Mouse (Mus musculus) left cerebral cortex, adult 11 months (tissue): Measurements from ENCODE around the gene Trim14.
"Not testable (repeated sequence)": the region's sequence is repeated elsewhere in the genome, so short reads cannot be mapped to it uniquely, and the experiment has no call there.

ENCODE experiments used
- DNase-seq: peaks from one replicate; pipeline ENCODE4 v3.0.0; 2022; ENCODE audit warnings: low spot score

Gene Trim14

DNA sequence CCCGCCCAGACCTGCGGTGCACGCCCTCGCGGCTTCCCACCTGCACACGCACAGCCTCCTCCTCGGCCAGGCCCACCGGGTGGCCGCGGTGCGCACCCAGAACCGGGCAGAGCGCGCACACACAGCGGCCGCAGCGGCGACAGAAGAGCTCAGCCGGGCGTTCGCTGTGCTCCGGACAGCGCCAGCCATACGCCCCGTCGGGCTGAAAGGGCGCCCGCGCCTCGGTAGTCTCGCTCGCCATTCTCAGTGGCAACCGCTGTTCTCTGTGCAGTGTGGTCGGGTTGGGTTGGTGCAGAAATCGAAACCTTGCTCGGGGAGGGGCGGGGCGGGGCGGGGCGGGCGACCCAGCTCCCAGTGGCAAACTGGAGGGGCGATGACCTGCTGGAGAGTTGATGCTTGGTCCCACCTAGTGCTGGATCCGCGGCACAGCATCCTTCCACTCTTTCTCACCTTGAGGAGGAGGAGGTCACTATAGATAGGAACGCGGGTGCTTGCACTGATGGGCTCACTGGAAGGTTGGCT is at the start of gene Trim14:
Gene Trim14 (minus strand): TSS at position 302 of the 522 bp plus-strand sequence.
- no peak for DNase-seq

DNA sequence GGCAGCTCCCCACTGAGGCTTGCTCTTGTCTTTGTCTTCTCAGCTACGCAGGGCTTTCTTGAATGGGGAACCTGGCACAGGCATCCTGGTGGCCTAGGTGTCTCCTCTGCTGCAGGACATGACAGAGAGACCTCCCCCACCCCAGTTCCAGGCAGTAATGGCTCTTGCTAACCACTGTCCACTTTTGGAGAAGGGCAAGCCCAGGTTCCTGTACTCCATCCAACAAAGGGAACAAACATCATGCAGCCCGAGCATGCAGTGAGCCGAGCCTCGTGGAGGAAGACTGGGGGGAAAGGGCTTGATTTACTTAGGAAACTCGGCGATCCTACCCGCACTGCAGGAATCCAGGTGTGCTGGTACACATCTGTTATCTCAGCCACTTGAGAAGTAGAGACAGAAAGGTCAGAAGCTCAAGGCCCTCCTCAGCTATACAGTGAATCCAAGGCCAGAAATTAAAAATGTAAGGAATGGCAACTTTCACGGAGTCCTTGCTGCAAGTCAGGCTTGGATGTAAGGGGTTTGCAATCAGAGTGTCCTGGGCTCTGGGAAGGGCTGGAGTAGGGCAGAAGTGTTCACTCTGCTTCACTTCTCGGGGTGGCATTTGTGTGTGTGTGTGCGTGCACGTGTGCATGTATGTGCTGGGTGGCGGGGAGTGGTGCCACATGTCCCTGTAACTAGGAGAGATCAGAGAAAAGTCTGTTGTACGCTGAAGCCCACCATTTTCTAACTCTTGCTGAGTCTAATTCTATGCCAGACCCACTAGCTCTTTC is 49.3 kb upstream of the Trim14 start:
- no peak for DNase-seq

DNA sequence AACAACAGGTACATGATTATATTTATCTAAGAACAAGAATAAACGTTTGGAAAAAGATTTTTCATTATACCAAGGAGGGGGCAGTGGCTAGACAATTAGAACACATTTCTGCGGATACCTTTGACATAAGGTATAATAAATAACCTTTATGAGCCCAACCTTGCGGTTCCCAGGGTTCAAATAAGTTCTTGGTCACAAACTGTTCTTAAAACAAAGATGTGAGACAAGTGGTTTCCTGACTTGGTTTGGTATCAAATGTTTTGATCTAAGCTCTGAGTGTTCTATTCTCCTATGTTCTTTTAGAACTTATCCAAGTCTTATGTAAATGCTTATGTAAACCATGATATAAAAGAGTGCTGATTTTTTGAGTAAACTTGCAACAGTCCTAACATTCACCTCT is 48.6 kb upstream of the Trim14 start:
- DNase-seq: not testable (repeated sequence)

DNA sequence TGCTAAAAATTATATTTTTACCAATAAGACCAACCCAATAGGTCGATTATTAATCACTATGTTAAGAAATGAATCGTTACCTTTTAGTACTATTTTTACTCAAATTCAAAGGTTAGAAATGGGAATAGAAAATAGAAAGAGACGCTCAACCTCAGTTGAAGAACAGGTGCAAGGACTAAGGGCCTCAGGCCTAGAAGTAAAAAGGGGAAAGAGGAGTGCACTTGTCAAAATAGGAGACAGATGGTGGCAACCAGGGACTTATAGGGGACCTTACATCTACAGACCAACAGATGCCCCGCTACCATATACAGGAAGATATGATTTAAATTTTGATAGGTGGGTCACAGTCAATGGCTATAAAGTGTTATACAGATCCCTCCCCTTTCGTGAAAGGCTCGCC is 48.1 kb upstream of the Trim14 start:
- DNase-seq: not testable (repeated sequence)

DNA sequence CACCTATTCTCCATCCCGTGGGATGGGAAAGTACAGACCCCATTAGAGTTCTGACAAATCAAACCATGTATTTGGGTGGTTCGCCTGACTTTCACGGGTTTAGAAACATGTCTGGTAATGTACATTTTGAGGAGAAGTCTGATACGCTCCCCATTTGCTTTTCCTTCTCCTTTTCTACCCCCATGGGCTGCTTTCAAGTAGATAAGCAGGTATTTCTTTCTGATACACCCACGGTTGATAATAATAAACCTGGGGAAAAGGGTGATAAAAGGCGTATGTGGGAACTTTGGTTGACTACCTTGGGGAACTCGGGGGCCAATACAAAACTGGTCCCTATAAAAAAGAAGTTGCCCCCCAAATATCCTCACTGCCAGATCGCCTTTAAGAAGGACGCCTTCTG is 46.1 kb upstream of the Trim14 start:
- DNase-seq: not testable (repeated sequence)

DNA sequence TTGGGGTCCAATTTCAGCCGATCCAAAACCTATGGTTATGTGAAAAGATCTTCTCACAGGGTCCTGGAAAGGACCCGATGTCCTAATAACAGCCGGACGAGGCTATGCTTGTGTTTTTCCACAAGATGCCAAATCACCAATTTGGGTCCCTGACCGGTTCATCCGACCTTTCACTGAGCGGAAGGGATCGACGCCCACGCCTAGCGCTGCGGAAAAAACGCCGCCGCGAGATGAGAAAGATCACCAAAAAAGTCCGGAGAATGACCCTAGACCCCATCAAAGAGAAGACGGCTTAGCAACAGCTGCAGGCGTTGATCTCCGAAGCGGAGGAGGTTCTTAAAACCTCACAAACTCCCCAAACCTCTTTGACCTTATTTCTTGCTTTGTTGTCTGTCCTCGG is 45.6 kb upstream of the Trim14 start:
- not testable (repeated sequence) for DNase-seq

DNA sequence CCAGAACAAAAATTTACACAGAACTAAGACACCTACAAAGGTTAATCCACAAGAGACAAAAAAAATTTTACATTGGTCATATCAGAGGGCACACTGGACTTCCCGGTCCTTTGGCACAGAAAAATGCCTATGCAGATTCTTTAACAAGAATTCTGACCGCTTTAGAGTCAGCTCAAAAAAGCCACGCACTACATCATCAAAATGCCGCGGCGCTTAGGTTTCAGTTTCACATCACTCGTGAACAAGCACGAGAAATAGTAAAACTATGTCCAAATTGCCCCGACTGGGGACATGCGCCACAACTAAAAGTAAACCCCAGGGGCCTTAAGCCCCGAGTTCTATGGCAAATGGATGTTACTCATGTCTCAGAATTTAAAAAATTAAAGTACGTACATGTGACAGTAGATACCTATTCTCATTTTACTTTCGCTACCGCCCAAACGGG is 44.9 kb upstream of the Trim14 start:
- not testable (repeated sequence) for DNase-seq

DNA sequence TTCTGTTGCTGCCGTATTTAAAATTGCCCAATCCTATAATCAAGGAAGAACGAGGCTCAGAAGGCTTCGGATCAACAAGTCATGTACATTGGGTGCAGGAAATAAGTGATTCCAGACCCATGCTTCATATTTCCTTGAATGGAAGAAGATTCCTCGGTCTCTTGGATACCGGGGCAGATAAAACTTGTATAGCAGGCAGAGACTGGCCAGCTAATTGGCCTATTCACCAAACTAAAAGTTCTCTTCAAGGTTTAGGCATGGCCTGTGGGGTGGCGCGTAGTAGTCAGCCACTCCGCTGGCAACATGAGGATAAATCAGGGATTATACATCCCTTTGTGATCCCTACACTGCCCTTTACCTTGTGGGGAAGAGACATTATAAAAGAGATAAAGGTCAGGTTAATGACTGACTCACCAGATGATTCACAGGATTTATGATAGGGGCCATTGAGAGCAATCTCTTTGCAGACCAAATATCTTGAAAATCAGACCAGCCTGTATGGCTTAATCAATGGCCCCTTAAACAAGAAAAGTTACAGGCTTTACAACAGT is 42.9 kb upstream of the Trim14 start:
- DNase-seq: not testable (repeated sequence)

DNA sequence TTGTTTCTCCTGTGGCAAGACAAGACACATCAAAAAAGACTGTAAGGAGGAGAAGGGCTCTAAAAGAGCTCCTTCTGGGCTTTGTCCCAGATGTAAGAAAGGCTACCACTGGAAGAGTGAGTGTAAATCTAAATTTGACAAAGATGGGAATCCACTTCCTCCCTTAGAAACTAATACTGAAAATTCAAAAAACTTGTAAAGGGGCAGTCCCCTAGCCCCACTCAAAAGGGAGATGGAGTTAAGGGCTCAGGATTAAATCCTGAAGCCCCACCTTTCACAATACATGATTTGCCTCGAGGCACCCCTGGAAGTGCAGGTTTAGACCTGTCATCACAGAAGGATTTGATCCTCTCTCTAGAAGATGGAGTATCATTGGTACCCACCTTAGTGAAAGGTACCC is 42.3 kb upstream of the Trim14 start:
- no peak for DNase-seq

DNA sequence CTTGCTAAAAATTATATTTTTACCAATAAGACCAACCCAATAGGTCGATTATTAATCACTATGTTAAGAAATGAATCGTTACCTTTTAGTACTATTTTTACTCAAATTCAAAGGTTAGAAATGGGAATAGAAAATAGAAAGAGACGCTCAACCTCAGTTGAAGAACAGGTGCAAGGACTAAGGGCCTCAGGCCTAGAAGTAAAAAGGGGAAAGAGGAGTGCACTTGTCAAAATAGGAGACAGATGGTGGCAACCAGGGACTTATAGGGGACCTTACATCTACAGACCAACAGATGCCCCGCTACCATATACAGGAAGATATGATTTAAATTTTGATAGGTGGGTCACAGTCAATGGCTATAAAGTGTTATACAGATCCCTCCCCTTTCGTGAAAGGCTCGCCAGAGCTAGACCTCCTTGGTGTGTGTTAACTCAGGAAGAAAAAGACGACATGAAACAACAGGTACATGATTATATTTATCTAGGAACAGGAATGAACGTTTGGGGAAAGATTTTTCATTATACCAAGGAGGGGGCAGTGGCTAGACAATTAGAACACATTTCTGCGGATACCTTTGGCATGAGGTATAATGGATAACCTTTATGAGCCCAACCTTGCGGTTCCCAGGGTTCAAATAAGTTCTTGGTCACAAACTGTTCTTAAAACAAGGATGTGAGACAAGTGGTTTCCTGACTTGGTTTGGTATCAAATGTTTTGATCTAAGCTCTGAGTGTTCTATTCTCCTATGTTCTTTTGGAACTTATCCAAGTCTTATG is 39.8 kb upstream of the Trim14 start:
- not testable (repeated sequence) for DNase-seq

DNA sequence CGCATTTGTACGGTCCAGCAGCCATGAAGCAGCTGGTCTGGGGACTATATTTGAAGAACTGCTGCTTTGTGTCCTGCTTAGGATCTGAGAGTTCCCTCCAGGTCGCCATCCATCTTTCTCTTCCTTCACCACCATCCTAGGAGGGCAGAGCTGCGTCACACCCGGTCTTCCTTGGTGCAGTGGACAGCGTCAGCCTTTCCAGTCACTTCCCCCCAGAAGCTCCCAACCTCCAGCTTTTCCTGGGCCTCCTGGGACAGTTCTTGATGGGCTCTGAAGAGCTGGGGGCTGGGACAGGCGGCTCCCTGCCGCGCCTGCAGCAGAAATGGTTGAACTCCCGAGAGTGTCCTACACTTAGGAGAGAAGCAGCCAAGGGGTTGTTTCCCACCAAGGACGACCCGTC is 38.9 kb upstream of the Trim14 start:
- DNase-seq: no peak

DNA sequence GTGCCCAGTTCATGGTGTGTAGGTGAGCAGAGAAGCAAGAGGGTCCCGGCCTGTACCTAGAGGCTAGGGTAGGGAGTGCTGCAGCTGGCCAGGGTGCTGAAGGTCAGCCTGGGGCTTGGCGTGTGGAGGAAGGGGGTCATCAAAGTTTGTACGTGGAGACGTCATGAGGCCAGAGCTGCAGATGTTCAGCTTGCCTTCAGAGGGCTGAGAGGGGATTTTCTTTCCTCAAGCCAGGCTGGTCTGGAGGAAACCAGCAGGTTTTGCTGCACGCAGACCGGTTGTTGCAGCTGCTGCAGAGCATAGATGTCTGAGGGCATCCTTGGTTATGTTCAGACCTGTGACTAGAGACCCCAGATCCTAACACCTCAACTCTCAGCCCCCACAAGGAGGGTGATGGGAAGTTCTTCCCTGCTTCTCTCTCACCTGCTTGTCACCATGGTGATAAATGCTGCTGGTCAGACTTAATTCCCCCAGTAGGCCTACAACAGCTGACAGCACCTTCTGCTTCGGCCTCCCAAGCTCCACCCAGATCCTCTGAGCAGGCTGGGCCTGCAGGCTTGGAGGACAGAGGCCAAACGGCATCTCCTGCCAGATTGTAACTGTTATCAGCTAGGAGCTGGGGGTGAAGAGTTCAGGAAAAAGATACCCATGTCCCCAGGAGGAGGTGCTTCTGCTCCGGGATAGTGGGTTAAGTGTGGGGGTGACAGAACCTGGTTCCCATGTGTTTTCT is 38.2 kb upstream of the Trim14 start:
- DNase-seq: no peak

DNA sequence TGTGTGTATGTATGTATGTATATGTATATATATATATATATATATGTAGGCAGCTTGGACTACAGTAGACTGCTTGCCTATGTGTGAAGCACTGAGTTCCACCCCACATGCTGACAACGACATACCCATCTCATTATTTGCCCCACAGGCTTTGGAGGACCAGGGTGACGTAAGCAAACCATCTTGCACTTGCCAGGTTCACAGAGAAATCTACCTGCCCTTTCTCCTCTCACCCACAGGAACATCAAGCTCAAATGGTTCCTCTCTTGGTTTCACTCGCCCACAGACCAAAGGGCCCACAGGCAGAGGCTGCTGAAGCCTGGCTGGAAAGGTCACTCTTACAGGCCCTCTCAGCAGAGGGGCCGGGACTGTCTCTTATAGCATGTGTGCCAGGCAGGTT is 36.7 kb upstream of the Trim14 start:
- DNase-seq: no peak

DNA sequence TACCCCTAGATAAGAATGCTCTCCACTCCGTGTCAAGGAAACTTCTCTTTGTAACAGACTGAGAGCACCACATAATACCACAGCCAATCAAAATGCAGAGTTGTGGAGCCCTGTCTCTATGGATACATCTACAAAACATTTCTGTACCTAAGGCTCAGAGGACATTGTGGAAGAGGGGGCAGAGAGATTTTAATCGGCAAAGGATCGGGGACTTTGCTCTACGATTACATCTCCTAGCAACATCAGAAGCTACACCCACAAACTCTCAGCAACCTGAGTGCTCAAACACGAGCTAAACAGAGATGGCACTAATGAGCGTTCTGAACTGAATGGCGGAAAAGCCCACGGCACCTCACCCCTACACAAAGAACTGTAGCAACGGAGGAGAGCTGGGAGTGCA is 35.8 kb upstream of the Trim14 start:
- no peak for DNase-seq

DNA sequence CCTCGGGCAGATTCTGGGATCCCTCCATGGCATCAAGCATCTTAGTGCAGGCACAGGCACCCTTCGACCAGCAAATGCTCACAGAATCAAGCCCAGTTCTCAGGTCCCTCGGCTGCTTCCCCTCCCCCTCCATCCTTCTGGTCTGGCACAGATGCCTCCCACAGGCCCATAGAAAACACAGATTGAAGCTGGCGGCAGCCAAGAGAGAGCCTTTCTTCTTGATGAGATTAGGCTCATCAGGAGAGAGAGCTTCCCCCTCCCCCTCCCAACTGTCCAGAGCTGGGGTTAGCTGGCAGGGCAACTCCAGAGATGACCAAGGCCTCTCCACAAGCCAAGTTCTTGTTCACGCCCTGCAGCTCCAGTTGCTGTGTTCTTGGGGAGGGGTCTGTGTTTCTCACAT is 33.7 kb upstream of the Trim14 start:
- no peak for DNase-seq

DNA sequence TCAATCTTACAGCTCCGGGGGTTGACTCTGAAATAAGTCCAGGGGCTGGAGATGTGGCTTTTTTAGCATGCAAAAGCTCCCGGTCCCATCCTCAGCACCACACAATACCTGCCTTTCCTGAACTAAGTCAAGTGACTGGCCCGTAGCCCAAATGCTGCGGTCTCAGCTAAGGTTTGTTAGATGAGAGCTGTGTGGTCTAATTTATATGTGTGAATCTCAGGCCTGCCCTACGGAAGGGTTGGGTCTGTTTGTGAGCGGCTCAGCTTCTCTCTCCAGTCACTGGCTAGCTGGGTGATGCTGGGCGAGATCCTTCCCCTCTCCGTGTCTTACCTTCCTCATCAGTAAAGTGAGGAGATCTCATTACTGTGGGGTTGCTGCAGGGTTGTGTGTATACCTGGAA is 32.2 kb upstream of the Trim14 start:
- no peak for DNase-seq

DNA sequence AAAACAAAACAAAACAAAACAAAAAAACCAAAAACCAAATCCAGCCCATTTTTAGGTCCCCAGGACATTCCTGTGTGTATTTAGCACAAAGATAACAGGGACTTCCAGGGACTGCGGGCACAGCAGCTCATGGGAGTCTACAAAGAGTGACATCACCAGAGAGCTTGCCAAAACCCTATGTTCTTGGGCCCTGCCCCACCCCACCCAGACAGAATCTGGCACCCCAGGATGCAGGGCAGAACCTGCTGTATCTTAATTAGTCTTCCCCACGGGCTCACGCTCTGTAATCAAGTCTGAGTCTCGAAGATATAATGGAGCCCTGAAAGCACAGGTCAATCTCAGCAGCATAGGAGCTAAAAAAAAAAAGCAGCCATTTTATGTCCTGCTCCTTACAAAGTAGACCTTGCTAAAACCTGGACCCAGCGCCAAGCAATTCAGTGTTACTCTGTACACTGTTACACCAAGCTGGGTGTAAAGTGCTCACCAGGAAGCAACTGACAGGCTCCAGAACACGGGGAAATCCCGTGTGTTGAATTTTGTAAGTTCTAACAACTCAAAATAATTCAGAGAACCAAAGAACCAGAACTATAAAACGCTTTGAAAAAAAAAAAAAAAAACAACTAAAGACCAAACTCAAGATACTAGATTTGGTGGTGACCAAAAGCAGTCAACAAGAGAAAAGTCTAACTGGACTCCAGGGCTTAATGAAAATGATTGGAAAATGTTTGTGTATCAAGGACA is 31.2 kb upstream of the Trim14 start:
- no peak for DNase-seq

DNA sequence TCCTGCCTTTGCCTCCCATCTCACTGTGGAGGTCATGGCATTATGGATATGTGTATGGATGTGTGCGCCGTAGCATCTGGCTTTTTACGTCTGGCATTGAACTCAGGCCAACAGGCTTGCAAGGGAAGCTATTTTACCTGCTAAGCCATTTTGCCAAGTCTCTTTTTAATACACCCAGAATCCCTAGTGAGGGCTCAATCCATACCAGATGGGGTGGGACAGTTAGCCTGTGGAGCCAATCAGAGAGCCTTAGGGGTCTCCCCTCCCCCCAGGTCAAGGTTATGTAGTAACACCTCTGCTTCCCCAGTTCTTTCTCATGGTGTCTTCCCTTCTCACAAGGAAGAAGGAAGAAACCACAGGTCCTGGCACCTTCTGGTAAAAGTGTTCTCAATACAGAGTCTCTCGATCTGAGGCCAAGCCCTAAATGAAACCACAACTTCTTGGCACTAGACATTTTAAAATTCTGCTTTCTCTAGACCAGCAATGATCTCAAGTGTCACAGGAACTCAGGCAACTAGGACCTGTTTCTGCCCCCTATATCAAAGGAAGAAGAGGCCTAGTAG is 29.5 kb upstream of the Trim14 start:
- DNase-seq: no peak

DNA sequence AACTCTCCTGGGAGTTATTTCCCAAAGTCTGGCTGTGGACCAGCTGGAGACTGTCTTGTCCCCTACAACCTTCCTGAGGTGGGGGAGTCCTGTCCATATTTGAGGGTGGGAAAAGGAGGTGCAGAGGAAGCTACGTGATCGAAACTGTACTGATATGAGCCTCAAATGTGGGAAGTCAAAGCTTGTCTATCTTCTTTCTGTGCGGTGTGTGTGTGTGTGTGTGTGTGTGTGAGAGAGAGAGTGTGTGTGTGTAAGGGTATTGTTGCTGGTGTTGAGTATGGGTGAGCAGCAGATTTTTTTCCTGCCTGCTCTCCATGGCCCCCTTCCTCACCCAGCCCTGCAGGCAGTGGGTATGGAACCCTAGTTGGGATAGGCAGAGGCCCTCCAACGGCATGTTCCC is 28.3 kb upstream of the Trim14 start:
- no peak for DNase-seq

DNA sequence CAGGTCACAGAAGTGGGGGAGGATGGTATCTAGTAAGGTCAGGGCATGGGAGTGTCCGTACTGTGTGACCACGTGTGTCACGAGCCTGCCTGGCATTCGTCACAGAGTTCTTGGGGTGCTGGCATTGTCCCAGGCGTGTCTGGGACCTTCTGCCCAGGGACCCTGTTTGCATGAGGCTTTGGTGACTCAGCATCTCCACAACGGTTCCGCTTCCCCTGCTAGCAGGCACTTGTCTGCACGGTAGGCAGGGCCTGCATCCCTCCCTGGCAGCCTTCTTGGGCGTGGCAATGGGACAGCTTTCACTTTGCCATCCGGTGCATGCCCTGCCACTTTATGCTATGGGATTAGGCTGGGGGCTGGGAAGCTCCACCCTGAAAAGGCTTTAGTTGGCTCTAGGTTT is 27.9 kb upstream of the Trim14 start:
- DNase-seq: no peak

DNA sequence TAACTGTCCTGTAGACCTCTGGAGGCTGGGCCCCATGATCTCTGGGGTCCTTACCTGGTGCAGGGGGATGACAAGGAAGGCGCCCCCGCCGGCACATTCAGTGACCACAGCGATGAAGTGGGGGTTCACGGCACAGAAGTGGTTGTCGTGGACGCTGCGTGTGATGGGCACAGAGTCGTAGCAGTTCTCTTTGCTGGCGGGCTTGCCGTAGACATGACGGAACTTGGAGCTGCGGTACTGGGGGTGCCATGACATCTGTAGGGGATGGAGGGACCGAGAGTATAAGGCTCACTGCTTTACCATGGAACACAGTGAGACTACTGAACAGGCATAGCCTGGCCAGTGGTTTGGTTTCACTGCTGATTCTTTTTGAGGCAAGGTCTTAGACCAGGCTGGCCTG is 26.9 kb upstream of the Trim14 start:
- DNase-seq: no peak
